In the genomic region with DNA sequence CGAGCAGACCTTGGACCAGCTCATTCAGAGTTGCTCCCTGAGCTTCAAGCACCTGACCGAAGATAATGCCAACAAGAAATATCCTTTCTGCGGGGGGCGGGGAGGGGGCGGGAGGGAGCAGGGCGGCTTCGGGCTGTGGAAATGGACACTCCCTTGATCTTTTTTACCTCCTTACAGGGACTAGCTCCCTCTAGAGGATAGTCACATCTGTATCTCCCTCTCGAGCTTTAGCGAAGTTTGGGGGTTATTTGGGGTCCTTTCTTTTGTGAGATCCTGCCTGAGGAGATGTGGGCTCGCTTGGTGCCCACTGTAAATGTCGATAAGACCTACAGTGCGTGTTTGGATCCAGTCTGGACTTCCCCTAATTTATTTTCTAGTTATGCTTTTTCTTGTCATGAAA, we compare ENCODE assay signal across 9 mouse cellular contexts. TPM values are rescaled to one million over a fixed set of nuclear protein-coding genes. Genes with fewer than 3 reads are reported as not detected.
DNase-seq lines count a peak whose midpoint lies in the region; ATAC-seq lines count a peak whose summit lies in the region.
"Had no signal": no experiment of that assay in that cellular context is flagged by ENCODE, and none has a peak within 500 bp of the region (broad histone marks: within the 10 kb centered on the region; RNA-seq: fewer than 3 reads in every experiment).

No protein-coding gene starts in this region.

- no peaks in the 10 kb centered on the region for H3K9me3 ChIP-seq in heart, embryonic 12.5 days (replicated peaks)
- no peaks in the 10 kb centered on the region for H3K9me3 ChIP-seq in neural tube, embryonic 12.5 days
- H3K9me3 ChIP-seq in limb, embryonic 11.5 days (ENCODE audit: control insufficient read depth, low read length) = no peaks in the 10 kb centered on the region
- no peaks in the 10 kb centered on the region for H3K9me3 ChIP-seq in stomach, embryonic 15.5 days

- H3K4me1 ChIP-seq in heart, embryonic 12.5 days (replicated peaks) = peaks cover 43% of the 10 kb centered on the region
- H3K4me1 ChIP-seq in neural tube, embryonic 12.5 days = peaks cover 34% of the 10 kb centered on the region
- H3K4me1 ChIP-seq in limb, embryonic 11.5 days (ENCODE audit: control insufficient read depth, insufficient read depth, low read length) = peaks cover 4% of the 10 kb centered on the region; the same call in 1 of the 2 replicates
- peaks cover 43% of the 10 kb centered on the region for H3K4me1 ChIP-seq in stomach, embryonic 15.5 days

- H3K9ac ChIP-seq in heart, embryonic 12.5 days = 0 out of 2 replicates have a peak overlapping the region, but pooled peaks have one; percentile 44
- H3K9ac ChIP-seq in neural tube, embryonic 12.5 days = no peak overlapping the region
- H3K9ac ChIP-seq in limb, embryonic 11.5 days (ENCODE audit: low read length) = no peak overlapping the region
- H3K9ac ChIP-seq in stomach, embryonic 15.5 days = no peak overlapping the region

- no peak overlapping the region for H3K27ac ChIP-seq in heart, embryonic 12.5 days (ENCODE audit: poor library complexity, severe bottlenecking)
- no peak overlapping the region for H3K27ac ChIP-seq in neural tube, embryonic 12.5 days
- H3K27ac ChIP-seq in limb, embryonic 11.5 days (replicated peaks; ENCODE audit: low read depth, low read length) = no peak overlapping the region
- no peak overlapping the region for H3K27ac ChIP-seq in stomach, embryonic 15.5 days

- 26% methylated on average over 12 of the region's 12 CpGs for WGBS in heart, embryonic 12.5 days
- 32% methylated on average over 12 of the region's 12 CpGs for whole genome bisulfite sequencing in neural tube, embryonic 12.5 days
- 27% methylated on average over 12 of the region's 12 CpGs for WGBS in limb, embryonic 11.5 days
- WGBS in stomach, embryonic 15.5 days = 28% methylated on average over 12 of the region's 12 CpGs

- DNase-seq in heart, adult 18-20 months = no peak
- DNase-seq in neural tube, embryonic 10.5 days (ENCODE audit: extremely low spot score, low spot score) = no peak
- no peak for DNase-seq in limb, embryonic 11.5 days (ENCODE audit: low spot score)
- DNase-seq in left cerebral cortex, postnatal 4 days = no peak
- no peak for DNase-seq in spleen, adult 12 weeks (ENCODE audit: low spot score)
- DNase-seq: cerebellum, adult 9-11 months had no signal

- H3K36me3 ChIP-seq in heart, embryonic 12.5 days = peaks cover 13% of the 10 kb centered on the region
- no peaks in the 10 kb centered on the region; the same call in 1 of the 2 replicates for H3K36me3 ChIP-seq in neural tube, embryonic 12.5 days
- 0 out of 2 replicates have a peak, but pooled peaks cover 2% of the 10 kb centered on the region for H3K36me3 ChIP-seq in limb, embryonic 11.5 days (ENCODE audit: control insufficient read depth, insufficient read depth, low read length)
- no peaks in the 10 kb centered on the region for H3K36me3 ChIP-seq in stomach, embryonic 15.5 days

- intact Hi-C loops in left cerebral cortex, postnatal 4 days (cut with DNase I) = no loop called here

- no peaks in the 10 kb centered on the region for H3K27me3 ChIP-seq in heart, embryonic 12.5 days (replicated peaks)
- H3K27me3 ChIP-seq in neural tube, embryonic 12.5 days (replicated peaks) = no peaks in the 10 kb centered on the region
- H3K27me3 ChIP-seq in limb, embryonic 11.5 days (ENCODE audit: control insufficient read depth, insufficient read depth, low read length) = peaks cover 2% of the 10 kb centered on the region; the same call in 1 of the 2 replicates
- no peaks in the 10 kb centered on the region for H3K27me3 ChIP-seq in stomach, embryonic 15.5 days (replicated peaks)

- peak overlapping the region; percentile 70 for H3K4me2 ChIP-seq in heart, embryonic 12.5 days
- peak overlapping the region; percentile 62 for H3K4me2 ChIP-seq in neural tube, embryonic 12.5 days (replicated peaks)
- H3K4me2 ChIP-seq in limb, embryonic 11.5 days (ENCODE audit: low read depth, severe bottlenecking) = 0 out of 2 replicates have a peak overlapping the region, but pooled peaks have one; percentile 4
- peak overlapping the region; percentile 26; the same call in 1 of the 2 replicates for H3K4me2 ChIP-seq in stomach, embryonic 15.5 days

- no peak for ATAC-seq in heart, embryonic 12.5 days (ENCODE audit: insufficient number of reproducible peaks, low FRiP score)
- no peak for ATAC-seq in neural tube, embryonic 12.5 days (ENCODE audit: low FRiP score, low read depth)
- ATAC-seq in limb, embryonic 11.5 days (ENCODE audit: insufficient number of reproducible peaks, low FRiP score, low TSS enrichment, low read depth) = no peak
- no peak for ATAC-seq in stomach, embryonic 15.5 days (ENCODE audit: insufficient read depth, low FRiP score, low read depth)

- peak overlapping the region; percentile 43 for H3K4me3 ChIP-seq in heart, embryonic 12.5 days
- H3K4me3 ChIP-seq in neural tube, embryonic 12.5 days = no peak overlapping the region
- no peak overlapping the region for H3K4me3 ChIP-seq in limb, embryonic 11.5 days (ENCODE audit: low read depth, low read length)
- H3K4me3 ChIP-seq in stomach, embryonic 15.5 days (replicated peaks) = no peak overlapping the region

RNA-seq across cellular contexts. Expression of a gene that starts 9.2 kb away (rescaled TPM):
- polyA plus RNA-seq in heart, embryonic 12.5 days (2016; fragmentation: Nextera tagmentation; extraction: Ambion mirVana) = 8.1 and 9.3 TPM in 2 replicates
- 1 to 10 TPM; 1.3 to 1.4 TPM for total RNA-seq in heart, adult 18-20 months (2021)
- 9.5 and 10.4 TPM in 2 replicates for polyA plus RNA-seq in neural tube, embryonic 12.5 days (2016; fragmentation: Nextera tagmentation; extraction: Ambion mirVana)
- polyA plus RNA-seq in limb, embryonic 11.5 days (2014; fragmentation: Nextera tagmentation; extraction: Ambion mirVana) = 4.7 and 5.7 TPM in 2 replicates
- 8.6 and 11.4 TPM in 2 replicates for polyA plus RNA-seq in stomach, embryonic 15.5 days (2015; fragmentation: Nextera tagmentation; extraction: Ambion mirVana)
- 1 to 10 TPM; 1.4 to 1.5 TPM for total RNA-seq in left cerebral cortex, postnatal 4 days (2021)

RNA-seq across cellular contexts. Expression of a gene that starts 24.8 kb away (rescaled TPM):
- polyA plus RNA-seq in heart, embryonic 12.5 days (2016; fragmentation: Nextera tagmentation; extraction: Ambion mirVana) = 2.9 and 3.4 TPM in 2 replicates
- 1 to 10 TPM; 7.6 to 9.1 TPM for total RNA-seq in heart, adult 18-20 months (2021)
- 10.4 and 11.4 TPM in 2 replicates for polyA plus RNA-seq in neural tube, embryonic 12.5 days (2016; fragmentation: Nextera tagmentation; extraction: Ambion mirVana)
- 3.0 and 3.2 TPM in 2 replicates for polyA plus RNA-seq in limb, embryonic 11.5 days (2014; fragmentation: Nextera tagmentation; extraction: Ambion mirVana)
- polyA plus RNA-seq in stomach, embryonic 15.5 days (2015; fragmentation: Nextera tagmentation; extraction: Ambion mirVana) = 6.4 and 7.8 TPM in 2 replicates
- 1 to 10 TPM; 4.2 to 4.9 TPM for total RNA-seq in left cerebral cortex, postnatal 4 days (2021)

RNA-seq across cellular contexts. Expression of a gene that starts 38.1 kb away (rescaled TPM):
- 320 and 321 TPM in 2 replicates for polyA plus RNA-seq in heart, embryonic 12.5 days (2016; fragmentation: Nextera tagmentation; extraction: Ambion mirVana)
- 10 to 100 TPM; 58.3 to 64.3 TPM for total RNA-seq in heart, adult 18-20 months (2021)
- 325 and 330 TPM in 2 replicates for polyA plus RNA-seq in neural tube, embryonic 12.5 days (2016; fragmentation: Nextera tagmentation; extraction: Ambion mirVana)
- polyA plus RNA-seq in limb, embryonic 11.5 days (2014; fragmentation: Nextera tagmentation; extraction: Ambion mirVana) = 534 and 581 TPM in 2 replicates
- 274 and 292 TPM in 2 replicates for polyA plus RNA-seq in stomach, embryonic 15.5 days (2015; fragmentation: Nextera tagmentation; extraction: Ambion mirVana)
- total RNA-seq in left cerebral cortex, postnatal 4 days (2021) = 10 to 100 TPM; 50.9 to 52.7 TPM

Comparison
In these comparisons a context has a peak if more than half of its experiments do, and no peak if none do; other contexts are left out.
1. H3K4me2 ChIP-seq: peak in every context shown above with its lines; median percentile 70 in heart, embryonic 12.5 days; 62 in neural tube, embryonic 12.5 days; 26 in stomach, embryonic 15.5 days; 4 in limb, embryonic 11.5 days.